Mouse (Mus musculus): ENCODE data around the gene Nxph4. TPM values are rescaled to one million over a fixed set of nuclear protein-coding genes. Genes with fewer than 3 reads are reported as not detected.
A peak's percentile ranks its signal among the peaks of the same experiment; 100 is the strongest.

Nxph4 gene
- polyA plus RNA-seq, 1 experiment from 2014 or later, result 38.9 TPM

GRCm38 (mm10) chr10:127541510-127541909 lies 7.2 kb upstream of the Nxph4 start:
- Histone ChIP-seq H3K4me2 (replicated peaks) (no peak overlapping the region), H3K27me3 (no peaks in the 10 kb centered on the region), H3K27ac (replicated peaks) (no peak overlapping the region), H3K9ac (replicated peaks) (no peak overlapping the region), H3K4me3 (no peak overlapping the region), H3K36me3 (peaks cover 78% of the 10 kb centered on the region), H3K9me3 (no peaks in the 10 kb centered on the region), H3K4me1 (peaks cover 11% of the 10 kb centered on the region)
- no peak for ATAC-seq (replicated peaks)
- WGBS, result 96% methylated on average over 8 of the region's 8 CpGs

- peaks cover 42% of the 10 kb centered on the region for H3K4me1 ChIP-seq
- H3K4me2 ChIP-seq (replicated peaks), result no peak overlapping the region
- no peak overlapping the region for H3K4me3 ChIP-seq
- H3K9ac ChIP-seq (replicated peaks), result no peak overlapping the region
- peaks cover 28% of the 10 kb centered on the region for H3K27me3 ChIP-seq
- peak overlapping the region; percentile 56 for H3K27ac ChIP-seq (replicated peaks)
- H3K9me3 ChIP-seq, result no peaks in the 10 kb centered on the region
- peaks cover 45% of the 10 kb centered on the region for H3K36me3 ChIP-seq
- 22% methylated on average over 7 of the region's 7 CpGs for WGBS
- ATAC-seq (replicated peaks), result peak; percentile 23; the same call in 1 of the 2 replicates
These were observed 3.7 kb upstream of the Nxph4 start for GRCm38 (mm10) chr10:127537854-127538583.

- 11% methylated on average over 8 of the region's 8 CpGs for WGBS
- Histone ChIP-seq H3K9me3 (no peaks in the 10 kb centered on the region), H3K4me1 (peaks cover 42% of the 10 kb centered on the region), H3K9ac (replicated peaks) (no peak overlapping the region), H3K27me3 (peaks cover 41% of the 10 kb centered on the region), H3K36me3 (peaks cover 33% of the 10 kb centered on the region), H3K27ac (replicated peaks) (peak overlapping the region; percentile 43; the same call in 1 of the 2 replicates), H3K4me2 (replicated peaks) (0 out of 2 replicates have a peak overlapping the region, but pooled peaks have one; percentile 14), H3K4me3 (no peak overlapping the region)
- peak; percentile 51 for ATAC-seq (replicated peaks)
These were observed 2.4 kb upstream of the Nxph4 start for GRCm38 (mm10) chr10:127536586-127537314.

- ATAC-seq (replicated peaks), result no peak
These were observed 598 bp upstream of the Nxph4 start for GRCm38 (mm10) chr10:127534929-127535384.

GRCm38 (mm10) chr10:127531548-127531947 lies 2.8 kb downstream of the Nxph4 start:
- 3% methylated on average over 4 of the region's 4 CpGs for WGBS
- Histone ChIP-seq H3K27ac (replicated peaks) (no peak overlapping the region), H3K4me2 (replicated peaks) (peak overlapping the region; percentile 40), H3K36me3 (no peaks in the 10 kb centered on the region), H3K9me3 (no peaks in the 10 kb centered on the region), H3K9ac (replicated peaks) (no peak overlapping the region), H3K27me3 (peaks cover 78% of the 10 kb centered on the region), H3K4me3 (peak overlapping the region; percentile 29), H3K4me1 (peaks cover 73% of the 10 kb centered on the region)
- no peak for ATAC-seq (replicated peaks)

More at GRCm38 (mm10) chr10:127534929-127535384, 598 bp upstream of the Nxph4 start:
- H3K36me3 ChIP-seq, result peaks cover 17% of the 10 kb centered on the region
- H3K9ac ChIP-seq (replicated peaks), result peak overlapping the region; percentile 57
- peaks cover 47% of the 10 kb centered on the region for H3K27me3 ChIP-seq
- H3K27ac ChIP-seq (replicated peaks), result no peak overlapping the region; the same call in 1 of the 2 replicates
- H3K4me1 ChIP-seq, result peaks cover 57% of the 10 kb centered on the region
- peak overlapping the region; percentile 94 for H3K4me2 ChIP-seq (replicated peaks)
- peak overlapping the region; percentile 56 for H3K4me3 ChIP-seq
- 1% methylated on average over 28 of the region's 30 CpGs for WGBS
- no peaks in the 10 kb centered on the region for H3K9me3 ChIP-seq

GRCm38 (mm10) chr10:127530945-127531344 lies 3.4 kb downstream of the Nxph4 start:
- no peaks in the 10 kb centered on the region for H3K9me3 ChIP-seq
- H3K36me3 ChIP-seq, result no peaks in the 10 kb centered on the region
- peaks cover 73% of the 10 kb centered on the region for H3K4me1 ChIP-seq
- no peak overlapping the region for H3K27ac ChIP-seq (replicated peaks)
- H3K4me3 ChIP-seq, result peak overlapping the region; percentile 29
- ATAC-seq (replicated peaks), result no peak
- peak overlapping the region; percentile 40 for H3K4me2 ChIP-seq (replicated peaks)
- H3K27me3 ChIP-seq, result peaks cover 80% of the 10 kb centered on the region
- peak overlapping the region; percentile 19 for H3K9ac ChIP-seq (replicated peaks)
- WGBS, result 3% methylated on average over 25 of the region's 25 CpGs

- H3K4me3 ChIP-seq, result 0 out of 2 replicates have a peak overlapping the region, but pooled peaks have one; percentile 4
These were observed 6.9 kb downstream of the Nxph4 start for GRCm38 (mm10) chr10:127527481-127527880.

GRCm38 (mm10) chr10:127526681-127527080 lies 7.7 kb downstream of the Nxph4 start:
- peak overlapping the region; percentile 35 for H3K4me2 ChIP-seq (replicated peaks)
- no peak overlapping the region for H3K9ac ChIP-seq (replicated peaks)
- no peaks in the 10 kb centered on the region for H3K36me3 ChIP-seq
- ATAC-seq (replicated peaks), result no peak
- H3K27me3 ChIP-seq, result peaks cover 52% of the 10 kb centered on the region
- peaks cover 68% of the 10 kb centered on the region for H3K4me1 ChIP-seq
- H3K9me3 ChIP-seq, result no peaks in the 10 kb centered on the region
- H3K4me3 ChIP-seq, result peak overlapping the region; percentile 17
- H3K27ac ChIP-seq (replicated peaks), result no peak overlapping the region
- under 1% methylated on average over 26 of the region's 26 CpGs for WGBS

More at GRCm38 (mm10) chr10:127527481-127527880, 6.9 kb downstream of the Nxph4 start:
- Histone ChIP-seq H3K9me3 (no peaks in the 10 kb centered on the region), H3K36me3 (no peaks in the 10 kb centered on the region), H3K4me1 (peaks cover 64% of the 10 kb centered on the region), H3K27ac (replicated peaks) (no peak overlapping the region), H3K9ac (replicated peaks) (no peak overlapping the region; the same call in 1 of the 2 replicates), H3K27me3 (peaks cover 59% of the 10 kb centered on the region), H3K4me2 (replicated peaks) (peak overlapping the region; percentile 20)
- 5% methylated on average over 17 of the region's 17 CpGs for WGBS
- peak; percentile 21; the same call in 1 of the 2 replicates for ATAC-seq (replicated peaks)

GRCm38 (mm10) chr10:127526048-127526447 lies 8.3 kb downstream of the Nxph4 start:
- H3K27ac ChIP-seq (replicated peaks), result no peak overlapping the region
- H3K9me3 ChIP-seq, result no peaks in the 10 kb centered on the region
- peak overlapping the region; percentile 17 for H3K4me3 ChIP-seq
- peaks cover 69% of the 10 kb centered on the region for H3K4me1 ChIP-seq
- 1% methylated on average over 26 of the region's 26 CpGs for WGBS
- H3K27me3 ChIP-seq, result peaks cover 50% of the 10 kb centered on the region
- H3K4me2 ChIP-seq (replicated peaks), result peak overlapping the region; percentile 35; the same call in 1 of the 2 replicates
- no peak for ATAC-seq (replicated peaks)
- H3K36me3 ChIP-seq, result no peaks in the 10 kb centered on the region
- no peak overlapping the region for H3K9ac ChIP-seq (replicated peaks)

GRCm38 (mm10) chr10:127524646-127525255 lies 9.6 kb downstream of the Nxph4 start:
- H3K9ac ChIP-seq (replicated peaks), result no peak overlapping the region
- no peak overlapping the region for H3K27ac ChIP-seq (replicated peaks)
- peaks cover 44% of the 10 kb centered on the region for H3K27me3 ChIP-seq
- ATAC-seq (replicated peaks), result no peak
- 0 out of 2 replicates have a peak overlapping the region, but pooled peaks have one; percentile 3 for H3K4me3 ChIP-seq
- H3K9me3 ChIP-seq, result no peaks in the 10 kb centered on the region
- H3K4me1 ChIP-seq, result peaks cover 64% of the 10 kb centered on the region
- H3K4me2 ChIP-seq (replicated peaks), result no peak overlapping the region
- no peaks in the 10 kb centered on the region for H3K36me3 ChIP-seq
- WGBS, result 2% methylated on average over 23 of the region's 23 CpGs

- Histone ChIP-seq H3K9ac (replicated peaks) (peak within 1 kb of the TSS; percentile 58), H3K4me3 (peak within 1 kb of the TSS; percentile 56), H3K27ac (replicated peaks) (no peak within 1 kb of the TSS), H3K27me3 (peaks cover 24% of the 10 kb centered on the region), H3K36me3 (peaks cover 11% of the 10 kb centered on the region), H3K9me3 (no peaks in the 10 kb centered on the region), H3K4me1 (peaks cover 44% of the 10 kb centered on the region), H3K4me2 (replicated peaks) (peak within 1 kb of the TSS; percentile 90)
- WGBS, result under 1% methylated on average over 21 of the region's 21 CpGs
- peak; percentile 69 for ATAC-seq (replicated peaks)
These were observed 12.2 kb downstream of the Nxph4 start, which contains the start of gene Shmt2 for GRCm38 (mm10) chr10:127522088-127522581. Gene Shmt2 (minus strand): TSS chr10:127522444.

Measured in forebrain, embryonic 15.5 days (tissue).